Mouse (Mus musculus): Measurements from ENCODE around the gene Serinc2.
"Not testable (repeated sequence)": the region's sequence is repeated elsewhere in the genome, so short reads cannot be mapped to it uniquely, and the experiment has no call there.

Serinc2 gene

DNA sequence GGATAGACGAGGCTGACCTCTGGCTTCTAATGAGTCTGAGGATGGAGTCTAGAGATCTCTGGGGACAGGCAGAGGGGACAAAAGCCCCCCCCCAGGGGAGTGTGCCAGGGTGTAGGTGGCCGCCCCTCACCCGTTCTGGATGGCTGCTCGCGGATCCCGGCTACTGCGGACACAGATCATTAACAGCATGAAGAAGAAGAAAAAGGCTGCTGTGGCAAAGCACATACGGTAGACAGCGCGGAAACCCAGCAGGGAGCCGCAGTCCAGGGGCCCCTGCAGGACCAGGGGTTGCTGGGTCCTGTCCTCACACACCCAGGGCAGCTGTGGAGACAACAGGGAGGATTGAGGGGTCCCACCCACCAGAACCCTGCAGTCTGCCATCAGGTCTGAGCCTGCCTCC lies 14.9 kb downstream of the Serinc2 start:
- no peak for DNase-seq (ENCODE audit: inconsistent ontology term)

DNA sequence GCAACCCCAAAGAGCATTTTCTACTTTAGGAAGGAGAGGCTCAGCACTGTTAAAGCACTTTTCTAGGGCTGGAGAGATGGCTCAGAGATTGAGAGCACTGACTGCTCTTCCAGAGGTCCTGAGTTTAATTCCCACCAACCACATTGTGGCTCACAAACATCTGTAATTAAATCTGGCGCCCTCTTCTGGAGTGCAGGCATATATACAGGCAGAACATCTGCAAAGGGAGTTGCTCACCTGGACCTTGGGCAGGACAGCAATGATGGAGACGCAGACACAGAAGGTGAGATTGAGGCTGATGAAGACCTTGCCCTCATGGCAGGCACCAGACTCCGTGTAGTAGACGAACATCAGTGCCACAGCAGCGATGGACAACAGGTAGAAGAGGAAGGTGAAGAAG lies 18.6 kb downstream of the Serinc2 start:
- DNase-seq (ENCODE audit: inconsistent ontology term): no peak

DNA sequence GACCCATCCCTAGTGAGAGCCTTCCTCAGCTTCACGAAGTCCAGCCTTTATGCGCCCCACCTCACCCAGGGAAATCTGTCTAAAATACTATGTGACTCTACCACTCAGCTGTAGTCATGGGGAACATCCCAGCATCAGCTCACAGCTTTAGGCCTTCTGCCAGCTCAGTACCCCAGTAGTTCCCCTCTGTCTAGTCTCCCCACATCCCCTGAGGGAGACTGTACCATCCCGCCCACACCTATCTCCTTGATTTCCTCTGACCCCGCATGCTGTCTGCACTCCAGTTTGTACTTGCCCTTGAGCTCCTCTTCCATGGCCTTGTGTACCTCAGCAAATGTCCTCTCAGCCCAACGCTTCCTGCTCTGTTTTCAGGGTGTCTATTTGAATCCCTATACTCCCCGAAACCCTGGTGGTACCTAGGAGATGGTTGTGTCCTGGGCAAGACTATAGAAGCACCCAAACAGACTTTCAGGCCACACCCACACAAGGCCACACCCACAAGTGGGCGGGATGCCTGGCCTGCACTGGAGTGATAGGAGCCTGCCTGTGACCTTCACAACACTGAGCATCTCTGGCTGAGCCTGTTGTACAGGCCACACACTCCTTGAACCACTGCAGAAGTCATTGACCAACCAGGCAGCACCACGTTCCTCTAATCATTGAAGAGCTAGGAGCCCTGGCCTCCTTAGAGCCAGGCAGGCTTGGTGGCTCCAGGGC lies 26.4 kb downstream of the Serinc2 start:
- DNase-seq (ENCODE audit: inconsistent ontology term): no peak

DNA sequence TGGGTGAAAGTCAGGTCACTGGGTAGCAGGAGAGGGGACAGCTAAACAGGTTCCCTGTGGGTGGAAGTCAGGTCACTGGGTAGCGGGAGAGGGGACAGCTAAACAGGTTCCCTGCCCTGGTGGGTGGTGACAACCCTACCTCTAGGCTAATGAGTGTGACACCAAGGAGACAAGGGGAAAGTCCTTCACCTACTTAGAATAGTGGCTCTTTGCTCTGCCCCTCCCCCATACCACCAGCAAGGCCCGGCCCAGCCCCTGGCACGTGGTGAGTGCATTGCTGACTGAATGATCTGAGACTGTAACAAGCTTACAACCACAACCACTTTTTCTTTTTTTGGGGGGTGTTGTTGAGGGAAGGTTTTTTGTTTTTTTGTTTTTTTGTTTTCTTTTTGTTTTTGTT lies 27.2 kb downstream of the Serinc2 start:
- no peak for DNase-seq (ENCODE audit: inconsistent ontology term)

DNA sequence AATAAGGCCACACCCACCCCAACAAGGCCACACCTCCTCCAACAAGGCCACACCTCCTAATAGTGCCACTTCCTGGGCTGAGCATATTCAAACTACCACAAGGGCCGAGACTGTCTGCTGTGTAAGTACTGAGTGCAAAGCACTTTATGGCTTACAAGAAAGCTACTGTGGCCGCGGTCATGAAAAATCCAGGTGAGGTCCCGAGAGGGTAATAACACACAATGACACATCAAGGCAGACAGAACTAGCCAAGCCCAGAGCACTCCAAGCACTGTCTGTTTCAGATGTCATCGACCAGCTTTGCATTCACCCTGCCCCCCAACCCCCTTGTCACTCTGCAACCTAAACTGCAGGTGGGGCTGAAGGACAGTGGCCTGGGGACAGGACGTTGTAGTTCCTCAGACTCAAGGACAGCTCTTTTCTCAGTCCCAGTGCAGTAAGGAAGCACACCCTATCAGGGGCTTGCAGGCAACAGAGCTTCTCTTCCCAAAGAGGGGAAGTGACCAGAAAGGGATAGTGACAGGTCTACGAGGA lies 27.8 kb downstream of the Serinc2 start:
- DNase-seq (ENCODE audit: inconsistent ontology term): no peak

DNA sequence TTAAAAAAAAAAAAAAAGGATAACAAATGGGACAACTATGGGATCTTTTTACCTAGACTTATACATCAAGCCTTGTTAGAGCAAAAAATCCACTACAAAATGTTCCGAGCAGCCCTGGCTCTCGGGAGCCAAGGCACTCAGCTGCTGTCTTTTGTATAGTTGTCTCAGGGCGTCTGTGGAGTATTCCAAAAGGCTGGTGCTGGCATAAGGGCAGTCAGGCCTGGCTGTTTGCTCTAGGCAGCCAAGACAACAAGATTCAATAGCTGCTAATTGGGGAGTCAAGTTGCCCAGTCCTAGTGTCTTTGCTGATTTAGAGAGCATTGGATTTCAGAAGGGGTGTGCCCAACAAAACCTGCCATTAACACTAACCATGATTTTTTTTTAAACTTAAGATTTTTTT lies 30.4 kb downstream of the Serinc2 start:
- no peak for DNase-seq (ENCODE audit: inconsistent ontology term)

DNA sequence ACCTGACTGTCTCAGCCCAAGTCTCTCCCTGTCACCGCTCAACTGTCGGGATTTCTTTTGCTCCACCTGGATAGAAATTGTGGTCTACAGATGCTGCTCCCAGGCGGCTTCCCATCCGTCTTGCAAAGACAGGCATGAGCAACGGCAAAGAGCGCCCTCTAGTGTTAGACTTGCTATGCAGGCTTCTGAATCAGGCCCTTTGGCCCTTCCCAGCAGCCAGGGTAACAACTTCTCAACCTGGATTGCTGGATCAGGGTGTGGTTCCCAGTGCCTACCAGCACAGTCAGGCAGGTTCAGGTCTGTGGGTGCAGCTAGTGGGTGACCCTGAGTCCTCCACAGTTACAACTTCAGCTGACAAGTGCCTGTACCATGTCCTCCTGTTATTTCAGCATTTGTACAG lies 32.9 kb downstream of the Serinc2 start:
- DNase-seq (ENCODE audit: inconsistent ontology term): peak; percentile 27

DNA sequence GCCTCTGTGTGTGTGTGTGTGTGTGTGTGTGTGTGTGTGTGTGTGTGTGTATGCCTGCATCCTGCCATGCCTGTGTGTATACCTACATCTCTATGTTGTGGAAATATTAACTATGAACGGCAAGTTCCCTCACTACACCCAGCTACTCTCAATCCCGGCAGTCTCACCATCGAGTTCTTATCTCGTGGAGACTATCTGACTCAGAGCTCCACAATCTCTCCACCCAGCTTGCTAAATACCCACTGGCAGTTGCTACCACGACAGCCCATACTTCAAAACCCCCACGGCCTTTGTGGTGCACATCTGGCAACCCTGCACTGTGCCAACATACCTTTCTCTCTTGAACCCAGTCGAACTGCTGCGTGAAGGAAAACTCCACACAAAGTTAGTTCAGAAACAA lies 34.3 kb downstream of the Serinc2 start:
- DNase-seq (ENCODE audit: inconsistent ontology term): no peak

DNA sequence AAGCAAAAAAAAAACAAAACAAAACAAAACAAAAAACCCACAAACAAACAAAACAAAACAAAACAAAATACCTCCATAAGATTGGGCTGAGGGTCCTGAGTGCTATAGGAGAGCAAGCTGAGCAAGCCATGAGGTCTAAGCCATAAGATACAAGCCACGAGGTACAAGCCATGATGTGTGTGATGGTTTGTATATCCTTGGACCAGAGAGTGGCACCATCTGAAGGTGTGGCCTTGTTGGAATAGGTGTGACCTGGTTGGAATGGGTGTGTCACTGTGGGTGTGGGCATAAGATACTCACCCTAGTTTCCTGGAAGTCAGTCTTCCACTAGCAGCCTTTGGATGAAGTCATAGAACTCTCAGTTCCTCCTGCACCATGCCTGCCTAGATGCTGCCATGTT lies 35.4 kb downstream of the Serinc2 start:
- DNase-seq (ENCODE audit: inconsistent ontology term): not testable (repeated sequence)

DNA sequence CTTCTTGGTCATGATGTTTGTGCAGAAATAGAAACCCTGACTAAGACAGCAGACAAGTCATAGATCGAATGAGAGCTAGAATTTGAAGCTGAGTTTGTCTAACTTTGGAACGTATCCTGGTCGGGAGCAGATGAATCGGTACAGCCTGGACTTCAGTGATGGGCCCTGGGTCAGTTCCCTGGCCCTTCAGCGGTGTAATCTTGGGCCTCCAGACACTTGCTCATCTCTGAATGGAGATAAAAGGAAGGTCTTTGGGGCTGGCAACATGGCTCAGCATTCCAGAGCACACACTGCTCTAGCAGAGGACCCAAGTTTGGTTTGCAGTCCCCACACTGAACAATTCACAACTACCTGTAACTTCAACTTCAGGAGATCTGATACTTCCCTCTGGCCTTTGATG lies 36.0 kb downstream of the Serinc2 start:
- no peak for DNase-seq (ENCODE audit: inconsistent ontology term)

DNA sequence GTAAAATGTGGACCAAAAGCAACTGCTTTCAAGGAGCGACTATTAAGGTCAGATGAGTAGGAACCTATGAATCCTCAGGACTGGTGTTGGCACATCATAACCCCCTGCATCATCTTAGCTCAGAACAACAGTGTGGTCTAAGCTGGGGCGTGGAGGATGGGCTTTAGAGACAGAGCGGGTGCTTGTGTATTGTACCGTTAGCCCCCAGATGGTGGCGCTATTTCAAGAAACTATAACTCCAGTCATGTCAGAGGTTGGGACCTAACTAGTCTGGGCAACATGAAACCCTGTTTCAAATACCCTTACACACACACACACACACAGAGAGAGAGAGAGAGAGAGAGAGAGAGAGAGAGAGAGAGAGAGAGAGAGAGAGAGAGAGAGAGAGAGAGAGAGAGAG lies 38.3 kb downstream of the Serinc2 start:
- DNase-seq (ENCODE audit: inconsistent ontology term): no peak

DNA sequence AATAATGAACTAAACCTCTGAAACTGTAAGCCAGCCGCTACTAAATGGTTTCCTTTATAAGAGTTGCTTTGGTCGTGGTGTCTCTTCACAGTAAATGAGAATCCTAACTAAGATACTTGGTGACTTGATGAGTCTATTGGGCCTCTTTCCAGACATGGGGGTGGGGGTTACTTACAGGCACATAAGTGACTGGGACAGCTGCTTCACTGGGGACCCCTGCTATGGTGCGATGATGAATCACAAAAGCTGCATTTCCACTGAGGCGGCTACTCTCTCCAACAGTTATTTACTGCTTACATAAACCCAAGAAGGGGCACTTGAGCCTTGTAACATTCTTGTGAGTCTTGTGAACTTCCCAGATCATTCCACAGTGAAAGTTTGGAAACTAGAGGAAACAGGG lies 41.4 kb downstream of the Serinc2 start:
- DNase-seq (ENCODE audit: inconsistent ontology term): no peak

DNA sequence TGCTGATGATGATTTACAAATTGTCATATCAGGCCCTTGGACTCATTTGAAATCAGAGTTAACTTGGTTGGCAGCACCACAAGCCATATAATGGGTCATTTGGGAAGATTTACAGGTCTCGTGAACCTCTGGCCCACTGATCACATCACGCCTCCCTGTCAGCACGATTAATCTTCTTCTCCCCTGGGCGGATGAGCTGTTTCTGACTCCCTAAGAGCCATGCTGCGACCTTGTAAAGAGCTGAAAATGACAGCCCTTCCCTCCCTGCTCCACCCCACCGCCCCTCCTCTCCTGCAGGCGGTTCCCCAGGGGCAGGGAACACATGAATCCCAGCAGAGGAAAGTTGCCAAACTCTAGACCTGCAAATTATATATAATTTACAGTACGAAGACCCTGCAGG lies 42.6 kb downstream of the Serinc2 start:
- DNase-seq (ENCODE audit: inconsistent ontology term): no peak

DNA sequence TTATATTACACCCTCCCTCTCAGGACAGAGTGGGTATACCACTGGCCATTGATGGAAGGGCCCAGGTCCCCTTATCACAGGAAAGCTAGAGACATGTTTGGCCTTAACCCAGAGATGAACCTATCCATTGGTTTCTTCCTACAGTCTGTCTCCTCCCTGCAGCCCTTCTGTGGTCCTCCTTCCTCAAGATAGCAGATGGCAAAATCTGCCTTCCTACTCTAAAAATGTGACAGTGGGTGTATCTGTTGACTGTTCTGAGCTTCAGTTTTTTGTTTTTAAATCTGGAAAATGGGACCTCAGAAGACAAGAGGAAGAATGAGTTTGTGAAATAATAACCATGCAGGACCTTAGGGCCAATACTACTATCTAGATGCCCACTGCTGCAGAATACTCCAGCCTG lies 54.9 kb downstream of the Serinc2 start:
- DNase-seq (ENCODE audit: inconsistent ontology term): no peak

DNA sequence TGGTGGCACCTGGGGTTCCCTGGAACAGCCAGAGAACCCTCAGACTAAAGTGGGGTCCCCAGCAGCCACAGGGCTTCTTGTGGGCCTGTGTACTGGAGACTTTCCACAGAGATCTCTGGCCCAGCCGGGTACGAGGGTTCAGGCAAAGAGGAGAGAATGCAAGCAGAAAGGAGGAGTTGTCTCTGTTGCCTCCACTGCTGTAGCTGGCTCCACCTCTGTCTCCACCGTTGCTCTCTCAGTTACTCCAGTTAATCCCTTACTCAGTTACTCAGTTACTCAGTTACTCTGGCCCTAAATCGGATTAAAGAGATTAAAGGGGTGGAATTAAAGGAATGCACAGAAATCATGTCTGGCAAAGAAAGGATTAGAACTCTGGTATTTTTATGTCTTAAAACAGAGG lies 56.8 kb downstream of the Serinc2 start, which contains the start of gene Gm853:
Gm853 (minus strand) TSS at position 223 of the 400 bp plus-strand sequence.
- no peak for DNase-seq (ENCODE audit: inconsistent ontology term)

DNA sequence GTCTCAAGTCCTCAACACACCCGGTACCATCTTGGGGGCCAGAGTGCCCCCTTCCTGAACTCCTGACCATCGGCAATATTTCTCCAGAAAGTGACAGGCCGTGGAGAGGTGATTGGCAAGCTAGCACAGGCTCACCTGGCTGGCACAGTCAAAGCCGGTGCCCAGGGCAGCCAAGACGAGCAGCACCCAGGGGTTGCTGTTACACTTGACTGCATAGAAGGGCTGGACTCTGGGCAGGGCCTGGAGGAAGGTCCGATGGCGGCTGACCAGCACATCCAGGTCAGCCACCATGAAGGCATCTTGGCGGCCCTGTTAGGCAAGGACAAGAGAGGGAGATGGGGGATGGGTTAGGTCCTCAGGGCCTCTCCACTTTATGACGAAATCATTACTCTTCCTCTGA lies 58.8 kb downstream of the Serinc2 start:
- DNase-seq (ENCODE audit: inconsistent ontology term): no peak

DNA sequence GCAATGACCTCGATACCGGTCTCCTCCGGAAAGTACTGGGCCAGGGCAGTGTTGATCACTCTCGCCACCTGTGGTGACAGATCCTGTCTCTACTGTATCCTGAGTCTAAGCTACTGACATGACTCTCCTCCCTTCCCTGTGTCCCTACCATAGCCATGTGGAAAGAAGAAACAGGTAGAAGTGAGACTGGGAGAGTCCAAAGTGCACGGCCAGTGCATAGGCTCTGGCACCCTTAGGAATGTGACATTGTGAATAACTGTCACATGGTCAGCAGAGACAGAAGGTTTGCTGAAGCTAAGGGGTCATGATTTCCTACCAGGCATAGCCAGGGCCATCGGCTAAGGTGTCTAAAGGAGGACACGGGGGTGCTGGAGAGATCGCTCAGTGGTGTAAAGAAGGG lies 63.6 kb downstream of the Serinc2 start:
- DNase-seq (ENCODE audit: inconsistent ontology term): no peak

DNA sequence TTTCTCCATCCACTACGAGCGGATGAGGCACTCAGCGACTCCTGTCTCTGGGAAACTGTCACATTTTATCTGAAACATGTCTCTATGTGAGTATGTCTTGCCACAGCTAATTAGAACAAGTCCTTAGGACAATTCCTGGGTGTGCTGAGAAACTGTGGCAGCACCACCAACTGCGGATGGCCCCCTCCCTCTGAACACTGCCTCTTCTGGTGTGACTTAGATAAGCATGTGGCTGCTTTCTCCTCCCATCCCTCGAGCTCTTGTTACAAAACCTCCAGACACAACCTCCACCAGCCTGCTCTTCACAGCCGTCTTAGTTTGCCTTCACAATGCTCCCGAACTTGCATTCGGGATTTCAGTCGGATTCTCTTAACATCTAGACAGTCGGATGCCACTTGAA lies 65.1 kb downstream of the Serinc2 start:
- DNase-seq (ENCODE audit: inconsistent ontology term): no peak

DNA sequence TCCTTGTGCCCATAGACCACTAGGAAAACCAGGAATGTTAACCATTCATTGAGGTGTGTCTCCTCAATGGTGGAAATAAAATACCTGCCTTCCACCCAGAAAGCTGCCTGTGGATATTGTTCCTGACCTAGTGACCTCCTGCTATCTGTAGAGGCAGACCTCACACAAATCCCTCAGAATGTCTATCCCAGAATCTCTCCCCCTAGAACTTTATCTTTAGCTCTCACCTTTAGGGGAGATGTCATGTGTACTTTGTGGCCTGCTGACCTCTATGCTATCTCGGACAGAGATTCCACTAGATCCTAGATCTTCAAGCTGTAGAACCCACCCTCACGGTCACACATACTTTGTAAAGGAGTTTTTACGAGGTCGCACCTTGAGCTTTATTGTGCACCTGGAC lies 65.8 kb downstream of the Serinc2 start:
- DNase-seq (ENCODE audit: inconsistent ontology term): no peak

DNA sequence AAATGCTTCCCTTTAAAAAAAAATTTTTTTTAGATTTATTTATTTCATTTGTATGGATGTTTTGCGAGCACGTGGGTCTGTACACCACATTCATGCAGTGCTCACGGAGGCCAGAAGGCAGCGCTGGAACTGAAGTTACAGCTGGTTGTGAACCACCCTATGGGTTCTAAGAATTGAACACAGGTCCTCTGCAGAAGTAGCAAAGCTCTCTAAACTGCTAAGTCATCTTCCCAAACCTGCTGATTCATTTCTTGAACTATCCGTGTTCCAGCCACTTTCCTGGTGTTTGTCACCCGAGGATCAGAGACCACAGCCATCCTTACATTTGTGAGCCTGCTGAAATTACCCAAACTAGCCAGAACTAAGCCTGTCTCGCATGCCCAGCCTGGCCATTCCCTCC lies 66.6 kb downstream of the Serinc2 start:
- no peak for DNase-seq (ENCODE audit: inconsistent ontology term)

DNA sequence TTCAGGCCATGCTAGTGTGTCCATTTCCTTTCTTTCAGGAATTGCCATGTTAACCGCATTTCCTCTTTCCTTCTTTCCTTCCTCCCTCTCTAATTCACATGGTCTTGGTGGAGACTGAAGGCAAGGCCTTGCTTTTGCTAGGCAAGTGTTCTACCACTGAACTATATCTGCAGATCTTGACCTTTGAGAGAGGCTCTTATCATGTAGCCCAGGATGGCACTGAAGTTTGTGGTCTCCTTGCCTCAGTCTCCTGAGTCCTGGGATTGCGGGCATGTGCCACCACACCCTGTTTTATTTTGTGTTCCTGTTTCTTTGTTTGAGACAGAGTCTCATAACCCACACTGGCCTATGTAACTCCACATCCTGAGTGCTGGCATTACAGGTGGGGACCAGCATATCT lies 67.1 kb downstream of the Serinc2 start:
- DNase-seq (ENCODE audit: inconsistent ontology term): no peak
